Mouse (Mus musculus) bone marrow, adult 2 months (tissue): ENCODE measurements around the gene Trim75.

Experiments
- CTCF ChIP-seq: fragments of 200-500 bp; IDR thresholded peaks from 2 replicates; pipeline ENCODE4 v1.5.1; 2011; ENCODE audit warnings: low read length, control low read depth; ENCODE audit not compliant: control insufficient read depth, insufficient read depth
- POLR2A ChIP-seq: fragments of 200-500 bp; IDR thresholded peaks from 2 replicates; pipeline ENCODE4 v1.6.1; 2011; ENCODE audit warnings: low read depth, mild to moderate bottlenecking, control low read depth, low read length, borderline replicate concordance; ENCODE audit not compliant: control insufficient read depth

DNA sequence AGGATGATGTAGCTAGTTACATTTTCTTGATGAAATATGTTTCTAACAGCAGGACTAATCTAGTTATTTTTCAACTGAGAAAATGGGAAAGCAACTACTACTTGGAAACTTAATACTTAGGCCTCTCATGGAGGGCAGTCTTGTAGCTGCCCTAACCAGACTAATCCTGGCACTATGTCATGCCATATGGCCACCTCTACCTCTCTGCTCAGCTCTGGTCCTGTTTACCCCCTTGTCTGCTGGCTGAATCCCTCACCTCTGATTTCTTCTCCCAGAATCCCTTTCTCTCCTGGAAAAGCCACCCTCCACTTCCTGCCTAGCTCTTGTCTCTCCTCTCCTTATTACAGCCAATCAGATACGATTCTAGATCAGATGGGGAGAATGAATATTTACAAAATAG, 39.3 kb downstream of the Trim75 start:
- no peak for TF ChIP-seq CTCF
- TF ChIP-seq POLR2A = no peak
